Mouse (Mus musculus) limb, embryonic 14.5 days (tissue): ENCODE results near the gene Rnaseh2b. TPM values are rescaled to one million over a fixed set of nuclear protein-coding genes. Genes with fewer than 3 reads are reported as not detected.

Experiments
- ATAC-seq: fragments of 200-750 bp; cut with Nextera tagmentation; 2 replicates; pipeline ENCODE4 v1.8.0; 2017; ENCODE audit warnings: low read depth, moderate number of reproducible peaks, moderate TSS enrichment; ENCODE audit not compliant: low FRiP score
- DNase-seq: peaks from one replicate; pipeline ENCODE4 v3.0.0-alpha.2; 2015; ENCODE audit warnings: low spot score
- H3K27ac ChIP-seq: fragments of 300-500 bp; sonication (generic); replicated peaks from 2 replicates; pipeline ENCODE4 v1.5.1; 2014; ENCODE audit warnings: low read depth, mild to moderate bottlenecking, low read length, moderate library complexity, mixed read lengths
- H3K27me3 ChIP-seq: fragments of 300-500 bp; sonication (generic); 2 replicates; pipeline ENCODE4 v1.6.1; 2014; ENCODE audit warnings: low read length, mixed read lengths; ENCODE audit not compliant: control insufficient read depth, insufficient read depth
- H3K36me3 ChIP-seq: fragments of 300-500 bp; sonication (generic); 2 replicates; pipeline ENCODE4 v1.6.1; 2014; ENCODE audit warnings: mild to moderate bottlenecking, low read length, moderate library complexity, mixed read lengths; ENCODE audit not compliant: control insufficient read depth, insufficient read depth
- H3K4me1 ChIP-seq: fragments of 300-500 bp; sonication (generic); 2 replicates; pipeline ENCODE4 v1.6.1; 2014; ENCODE audit warnings: antibody characterized with exemption, low read length, mixed read lengths; ENCODE audit not compliant: control insufficient read depth, insufficient read depth
- H3K4me2 ChIP-seq: fragments of 300-500 bp; sonication (generic); replicated peaks from 2 replicates; pipeline ENCODE4 v1.6.1; 2014; ENCODE audit warnings: low read depth, mild to moderate bottlenecking, low read length, moderate library complexity; ENCODE audit not compliant: severe bottlenecking
- H3K4me3 ChIP-seq: fragments of 300-500 bp; sonication (generic); replicated peaks from 2 replicates; pipeline ENCODE4 v1.5.1; 2014; ENCODE audit warnings: low read length
- H3K9ac ChIP-seq: fragments of 300-500 bp; sonication (generic); 2 replicates; pipeline ENCODE4 v1.6.1; 2014; ENCODE audit warnings: mild to moderate bottlenecking, low read depth, low read length, moderate library complexity; ENCODE audit not compliant: severe bottlenecking
- H3K9me3 ChIP-seq: fragments of 300-500 bp; sonication (generic); 2 replicates; pipeline ENCODE4 v1.6.1; 2016; ENCODE audit warnings: low read length; ENCODE audit not compliant: control insufficient read depth
- POLR2A ChIP-seq: fragments of 200-500 bp; IDR thresholded peaks from 2 replicates; pipeline ENCODE4 v1.8.0; 2012; ENCODE audit warnings: inconsistent platforms, mild to moderate bottlenecking, moderate library complexity, borderline replicate concordance; ENCODE audit not compliant: insufficient read depth, insufficient read length; ENCODE audit errors: extremely low read depth
- WGBS: fragments of 180-500 bp; shearing (Covaris S2); extraction: QIAGEN DNeasy Blood & Tissue Kit; methylation state at CpG from one replicate; pipeline ENCODE4 v1.1.7; 2014; 5-methylcytosine and 5-hydroxymethylcytosine counted together
- polyA plus RNA-seq, 2 experiments: library from polyadenylated mRNA; depleted of rRNA in 1 of 2; stranded (reverse) in 1 of 2; unstranded in 1 of 2; fragments of >200 nt; fragmentation: Nextera tagmentation in 1 of 2; extraction: Ambion mirVana in 1 of 2; gene quantifications; 2 replicates each; pipeline versions ENCODE4 v1.2.1 to v1.2.3; 2012 to 2014

Gene Rnaseh2b
- polyA plus RNA-seq, 2 experiments: 29.6 to 58.8 TPM

DNA sequence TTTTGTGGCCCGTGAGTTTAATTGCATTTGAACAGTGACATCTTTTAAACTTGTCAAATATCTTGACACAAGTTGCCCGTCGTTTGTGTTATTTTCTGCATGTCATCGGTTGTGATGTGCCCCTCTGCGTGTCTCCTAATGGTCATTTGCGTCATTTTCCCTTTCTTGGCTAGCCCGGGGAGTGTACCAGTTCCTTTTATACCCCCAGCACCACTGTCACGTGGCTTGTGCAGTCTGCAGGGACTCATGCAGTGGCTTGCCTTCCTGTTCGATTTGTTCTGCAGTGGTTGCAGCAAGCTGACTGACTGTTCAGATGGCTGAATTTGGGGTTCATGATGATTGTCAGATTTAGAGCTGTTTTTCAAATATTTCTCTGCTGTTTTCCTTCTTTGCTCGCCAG is 81.6 kb downstream of the Rnaseh2b start:
- Histone ChIP-seq H3K36me3 (peaks cover 2% of the 10 kb centered on the region), H3K4me1 (peaks cover 11% of the 10 kb centered on the region), H3K27me3 (no peaks in the 10 kb centered on the region), H3K4me2 (no peak overlapping the region), H3K27ac (no peak overlapping the region), H3K9me3 (no peaks in the 10 kb centered on the region), H3K9ac (no peak overlapping the region), H3K4me3 (no peak overlapping the region)
- TF ChIP-seq POLR2A: no peak
- WGBS: 73% methylated on average over 10 of the region's 10 CpGs
- no peak for DNase-seq
- ATAC-seq: no peak

GRCm38 (mm10) chr14:62375694-62376093 is 83.3 kb downstream of the Rnaseh2b start:
- no peak for TF ChIP-seq POLR2A
- H3K36me3 ChIP-seq: no peaks in the 10 kb centered on the region
- no peak overlapping the region for H3K4me3 ChIP-seq
- DNase-seq (peak; percentile 84), ATAC-seq (peak; percentile 70)
- H3K4me1 ChIP-seq: peaks cover 11% of the 10 kb centered on the region
- no peak overlapping the region for H3K4me2 ChIP-seq
- H3K27ac ChIP-seq: peak overlapping the region; percentile 62
- H3K9ac ChIP-seq: no peak overlapping the region
- no peaks in the 10 kb centered on the region for H3K27me3 ChIP-seq
- H3K9me3 ChIP-seq: no peaks in the 10 kb centered on the region

DNA sequence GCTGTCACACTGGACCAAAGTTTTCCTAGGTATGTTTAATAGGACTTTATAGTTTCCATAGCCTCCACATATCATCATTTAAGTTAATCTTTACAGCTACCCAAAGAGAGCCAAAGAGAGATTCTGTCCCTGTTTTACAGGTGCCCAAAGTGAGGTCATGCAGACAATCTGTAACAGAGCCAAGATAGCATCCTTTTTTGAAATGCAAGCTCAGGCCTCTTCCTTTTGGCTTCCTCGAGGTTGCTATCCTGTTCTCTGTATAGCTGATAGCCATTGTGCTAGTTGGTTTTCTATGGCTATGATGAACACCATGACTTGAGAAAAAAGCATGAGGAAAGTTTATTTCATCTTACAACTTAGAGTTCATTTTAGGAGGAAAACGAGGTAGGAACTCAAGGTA is 83.7 kb downstream of the Rnaseh2b start:
- no peak for DNase-seq
- no peak overlapping the region for H3K4me3 ChIP-seq
- no peak for ATAC-seq
- peak overlapping the region; percentile 62 for H3K27ac ChIP-seq
- WGBS: 58% methylated on average over 2 of the region's 2 CpGs
- H3K4me2 ChIP-seq: no peak overlapping the region
- H3K36me3 ChIP-seq: no peaks in the 10 kb centered on the region
- H3K27me3 ChIP-seq: no peaks in the 10 kb centered on the region
- H3K4me1 ChIP-seq: peaks cover 11% of the 10 kb centered on the region
- H3K9ac ChIP-seq: no peak overlapping the region
- TF ChIP-seq POLR2A: no peak
- no peaks in the 10 kb centered on the region for H3K9me3 ChIP-seq

DNA sequence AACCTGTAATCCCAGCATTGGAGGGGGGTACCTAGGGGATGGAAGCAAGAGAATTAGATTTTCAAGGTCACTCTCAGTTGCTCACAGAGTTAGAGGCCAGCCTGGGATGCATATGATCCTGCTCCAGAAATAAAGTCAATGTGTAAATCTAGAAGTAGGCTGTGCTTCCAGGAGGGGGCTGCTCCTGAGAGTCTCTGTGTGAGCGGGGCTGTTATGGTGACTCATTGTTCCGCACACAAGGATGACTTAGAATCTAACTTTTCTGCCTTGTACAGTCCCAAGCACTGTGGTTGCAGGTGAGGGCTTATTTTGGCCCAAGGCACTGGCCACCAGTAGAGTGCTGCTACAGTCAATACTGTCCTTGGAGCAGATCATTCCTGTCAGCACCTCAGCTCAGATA is 87.0 kb downstream of the Rnaseh2b start:
- no peak overlapping the region for H3K27ac ChIP-seq
- no peak for ATAC-seq
- no peaks in the 10 kb centered on the region for H3K36me3 ChIP-seq
- H3K4me2 ChIP-seq: no peak overlapping the region
- H3K27me3 ChIP-seq: no peaks in the 10 kb centered on the region
- TF ChIP-seq POLR2A: no peak
- DNase-seq: no peak
- H3K4me1 ChIP-seq: peaks cover 8% of the 10 kb centered on the region
- no peaks in the 10 kb centered on the region for H3K9me3 ChIP-seq
- no peak overlapping the region for H3K4me3 ChIP-seq
- WGBS: 89% methylated on average over 2 of the region's 2 CpGs
- H3K9ac ChIP-seq: no peak overlapping the region

DNA sequence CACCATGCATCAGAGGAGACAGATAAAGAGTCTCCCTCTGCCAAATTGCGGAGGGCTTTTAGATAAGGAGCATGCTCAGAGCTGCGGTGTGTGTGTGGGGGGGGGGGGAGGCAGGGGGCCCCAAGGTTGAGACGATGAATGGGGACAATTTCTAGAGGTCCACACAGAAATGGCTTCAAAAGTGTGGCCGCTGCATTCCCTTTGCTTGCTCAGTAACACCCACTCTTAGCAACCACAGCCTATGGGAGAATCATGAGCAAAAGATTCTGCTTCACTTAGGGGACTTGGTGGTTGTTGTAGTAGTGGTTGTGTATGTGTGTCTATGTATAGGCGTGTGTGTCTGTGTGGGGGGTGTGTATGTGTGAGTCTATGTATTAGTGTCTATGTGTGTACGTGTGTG is 88.2 kb downstream of the Rnaseh2b start:
- Histone ChIP-seq H3K27me3 (no peaks in the 10 kb centered on the region), H3K9ac (no peak overlapping the region), H3K36me3 (no peaks in the 10 kb centered on the region), H3K4me2 (no peak overlapping the region), H3K4me1 (peaks cover 8% of the 10 kb centered on the region), H3K27ac (no peak overlapping the region), H3K4me3 (no peak overlapping the region), H3K9me3 (no peaks in the 10 kb centered on the region)
- TF ChIP-seq POLR2A: no peak
- WGBS: 93% methylated on average over 5 of the region's 6 CpGs
- DNase-seq (no peak), ATAC-seq (no peak)

DNA sequence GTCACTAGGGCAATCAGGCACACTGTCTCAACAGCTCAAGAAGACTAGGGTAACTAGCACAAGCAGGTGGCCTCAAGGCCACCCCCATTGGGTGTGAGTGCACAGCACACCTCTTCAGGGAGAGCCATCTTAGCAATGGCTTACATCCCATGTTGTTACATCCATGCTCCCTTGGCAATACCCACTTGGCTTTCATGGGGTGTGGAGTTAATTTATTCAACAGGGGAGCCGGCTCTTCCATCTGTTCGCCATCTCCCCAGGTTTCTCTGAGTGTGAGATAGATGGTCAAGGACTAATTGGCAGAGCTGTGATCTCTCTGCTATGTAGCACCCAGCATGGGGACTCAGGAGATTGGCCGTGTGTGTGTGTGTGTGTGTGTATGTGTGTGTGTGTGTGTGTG is 90.7 kb downstream of the Rnaseh2b start:
- Histone ChIP-seq H3K9ac (no peak overlapping the region), H3K27ac (no peak overlapping the region), H3K4me2 (no peak overlapping the region), H3K4me3 (no peak overlapping the region), H3K4me1 (no peaks in the 10 kb centered on the region), H3K36me3 (no peaks in the 10 kb centered on the region), H3K27me3 (no peaks in the 10 kb centered on the region), H3K9me3 (no peaks in the 10 kb centered on the region)
- no peak for TF ChIP-seq POLR2A
- ATAC-seq (no peak), DNase-seq (no peak)
- WGBS: 89% methylated on average over 3 of the region's 3 CpGs
